Mouse (Mus musculus): ENCODE results near the gene Cfap126. TPM values are rescaled to one million over a fixed set of nuclear protein-coding genes. Genes with fewer than 3 reads are reported as not detected.

Gene Cfap126
- 1.3 TPM for polyA plus RNA-seq (2014; fragmentation: Illumina TruSeq; extraction: RNeasy Lipid Tissue Mini Kit (QIAGEN cat#74804); ENCODE audit: low read depth, low replicate concordance)

DNA sequence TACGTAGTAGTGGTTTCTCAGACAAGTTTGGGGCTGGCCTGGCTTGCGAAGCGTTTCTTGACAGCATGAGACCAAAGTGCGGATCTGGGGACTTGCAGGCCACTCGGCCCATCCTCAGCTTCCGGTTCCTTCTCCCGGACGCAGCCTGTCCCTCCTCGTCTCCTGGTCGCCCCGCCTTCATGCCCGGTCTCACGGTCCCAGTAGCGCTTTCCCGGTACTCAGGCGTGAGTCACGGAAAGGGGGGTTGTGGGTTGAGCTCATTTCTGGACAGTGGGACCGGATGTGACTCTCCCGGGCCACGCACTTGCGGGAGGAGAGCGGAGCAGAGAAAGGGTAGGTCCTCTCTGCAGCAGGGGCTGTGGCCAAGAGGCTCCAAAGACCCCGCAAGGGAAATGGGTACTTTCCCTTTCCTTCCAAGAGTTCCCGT lies at the start of gene Cfap126:
Gene Cfap126 (plus strand): TSS at position 46 of the 427 bp plus-strand sequence.

DNA sequence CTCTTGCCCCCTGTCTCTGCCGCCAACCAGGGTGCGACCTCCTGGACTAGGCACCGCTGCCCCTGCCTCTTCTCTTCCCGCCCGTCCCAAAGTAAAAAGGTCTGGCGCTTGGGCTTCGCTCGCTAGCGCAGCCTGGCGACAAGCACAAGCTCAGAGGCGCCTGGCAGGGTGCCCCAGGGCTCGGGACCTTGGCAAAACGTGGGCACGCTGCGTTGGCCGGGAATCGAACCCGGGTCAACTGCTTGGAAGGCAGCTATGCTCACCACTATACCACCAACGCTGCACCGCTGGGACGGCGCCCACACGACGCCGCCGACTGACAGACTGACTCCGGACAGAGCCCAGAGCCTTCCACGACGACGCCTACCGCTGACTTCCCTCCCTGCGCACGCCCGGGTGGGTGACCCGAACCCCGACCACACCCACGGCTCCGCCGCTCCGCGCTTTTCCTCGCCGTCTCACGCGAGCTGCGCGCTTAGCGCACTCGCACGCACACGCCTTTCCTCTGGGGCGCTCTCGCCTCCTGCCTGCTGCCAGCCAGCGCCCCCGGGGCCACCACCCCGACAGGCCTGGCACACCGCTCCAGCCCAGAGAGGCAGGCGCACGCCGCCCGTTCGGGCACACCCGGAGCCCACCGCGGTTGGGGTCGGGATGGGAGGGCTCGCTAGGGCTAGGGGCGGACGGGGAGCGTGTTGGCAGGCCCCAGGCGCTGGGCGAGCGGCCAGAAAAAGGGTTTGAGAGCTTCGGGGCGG lies 49.1 kb upstream of the Cfap126 start, which contains the start of gene Fcgr3:
Gene Fcgr3 (minus strand): TSS at position 445 of the 752 bp plus-strand sequence.

DNA sequence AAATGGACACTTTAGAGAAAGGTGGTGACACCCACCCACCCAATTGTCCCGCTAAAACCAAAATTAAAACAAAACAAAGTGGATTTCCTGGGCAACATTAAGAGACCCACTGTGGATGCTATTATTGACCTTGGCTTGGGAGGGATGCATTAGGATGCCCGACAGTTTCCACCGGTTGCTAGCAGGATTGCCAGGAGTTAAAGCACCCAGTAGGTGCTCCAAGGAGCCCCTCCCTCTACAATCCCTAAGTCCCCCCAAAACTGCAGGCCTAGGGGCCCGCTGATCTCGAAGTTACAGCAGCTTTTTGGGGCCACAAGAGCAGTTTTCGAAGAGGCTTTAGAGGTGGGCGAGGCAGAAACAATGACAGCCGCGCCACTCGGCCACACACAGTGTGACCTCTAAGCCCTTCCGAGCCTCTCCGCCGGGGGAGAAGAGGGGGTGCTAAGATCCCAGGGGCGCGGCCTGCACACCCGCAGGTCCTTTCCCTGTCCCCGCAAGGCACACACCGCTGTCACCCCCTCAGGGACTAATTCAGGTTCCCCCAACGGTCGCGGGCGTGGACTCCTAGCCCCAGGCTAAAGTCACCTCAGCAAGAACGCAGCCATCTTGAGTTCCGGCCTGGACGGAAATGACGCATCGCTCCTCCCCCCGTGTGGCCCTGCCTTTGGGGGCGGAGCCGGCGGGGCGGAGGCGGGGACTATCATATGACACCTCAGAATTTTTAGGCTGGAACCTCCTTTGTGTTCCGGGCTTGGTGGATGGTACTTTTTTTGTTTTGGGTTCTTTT lies 36.4 kb downstream of the Cfap126 start, which contains the start of the genes Sdhc and Mpz:
Gene Sdhc (minus strand): TSS at position 630 of the 787 bp plus-strand sequence.
Gene Mpz (plus strand): TSS at position 738 of the 787 bp plus-strand sequence.

Other genes starting within 250 kb of the Cfap126 start
- gene Atf6, start 246.1 kb upstream of the Cfap126 start, polyA plus RNA-seq (2014; fragmentation: Illumina TruSeq; extraction: RNeasy Lipid Tissue Mini Kit (QIAGEN cat#74804); ENCODE audit: low read depth, low replicate concordance), result 47.0 TPM
- not detected for gene Gm26620, start 228.9 kb upstream of the Cfap126 start, polyA plus RNA-seq (2014; fragmentation: Illumina TruSeq; extraction: RNeasy Lipid Tissue Mini Kit (QIAGEN cat#74804); ENCODE audit: low read depth, low replicate concordance)
- gene Dusp12, start 228.4 kb upstream of the Cfap126 start, polyA plus RNA-seq (2014; fragmentation: Illumina TruSeq; extraction: RNeasy Lipid Tissue Mini Kit (QIAGEN cat#74804); ENCODE audit: low read depth, low replicate concordance), result 20.4 TPM
- not detected for gene Fcrlb, start 201.0 kb upstream of the Cfap126 start, polyA plus RNA-seq (2014; fragmentation: Illumina TruSeq; extraction: RNeasy Lipid Tissue Mini Kit (QIAGEN cat#74804); ENCODE audit: low read depth, low replicate concordance)
- gene Fcrla, start 186.3 kb upstream of the Cfap126 start, polyA plus RNA-seq (2014; fragmentation: Illumina TruSeq; extraction: RNeasy Lipid Tissue Mini Kit (QIAGEN cat#74804); ENCODE audit: low read depth, low replicate concordance), result 6.3 TPM
- 42.3 TPM for gene Fcgr2b, start 137.4 kb upstream of the Cfap126 start, polyA plus RNA-seq (2014; fragmentation: Illumina TruSeq; extraction: RNeasy Lipid Tissue Mini Kit (QIAGEN cat#74804); ENCODE audit: low read depth, low replicate concordance)
- 2.5 TPM for gene Fcgr4, start 95.0 kb upstream of the Cfap126 start, polyA plus RNA-seq (2014; fragmentation: Illumina TruSeq; extraction: RNeasy Lipid Tissue Mini Kit (QIAGEN cat#74804); ENCODE audit: low read depth, low replicate concordance)
- 10.6 TPM for gene Fcgr3, start 49.0 kb upstream of the Cfap126 start, polyA plus RNA-seq (2014; fragmentation: Illumina TruSeq; extraction: RNeasy Lipid Tissue Mini Kit (QIAGEN cat#74804); ENCODE audit: low read depth, low replicate concordance)
- 44.4 TPM for gene Sdhc, start 36.7 kb downstream of the Cfap126 start, polyA plus RNA-seq (2014; fragmentation: Illumina TruSeq; extraction: RNeasy Lipid Tissue Mini Kit (QIAGEN cat#74804); ENCODE audit: low read depth, low replicate concordance)
- gene Mpz, start 36.8 kb downstream of the Cfap126 start, polyA plus RNA-seq (2014; fragmentation: Illumina TruSeq; extraction: RNeasy Lipid Tissue Mini Kit (QIAGEN cat#74804); ENCODE audit: low read depth, low replicate concordance), result not detected
- gene Pcp4l1, start 82.3 kb downstream of the Cfap126 start, polyA plus RNA-seq (2014; fragmentation: Illumina TruSeq; extraction: RNeasy Lipid Tissue Mini Kit (QIAGEN cat#74804); ENCODE audit: low read depth, low replicate concordance), result 36.1 TPM
- gene Nr1i3, start 100.1 kb downstream of the Cfap126 start, polyA plus RNA-seq (2014; fragmentation: Illumina TruSeq; extraction: RNeasy Lipid Tissue Mini Kit (QIAGEN cat#74804); ENCODE audit: low read depth, low replicate concordance), result 1.4 TPM
- gene Tomm40l, start 108.6 kb downstream of the Cfap126 start, polyA plus RNA-seq (2014; fragmentation: Illumina TruSeq; extraction: RNeasy Lipid Tissue Mini Kit (QIAGEN cat#74804); ENCODE audit: low read depth, low replicate concordance), result 6.9 TPM
- not detected for gene Apoa2, start 111.1 kb downstream of the Cfap126 start, polyA plus RNA-seq (2014; fragmentation: Illumina TruSeq; extraction: RNeasy Lipid Tissue Mini Kit (QIAGEN cat#74804); ENCODE audit: low read depth, low replicate concordance)
- gene Fcer1g, start 120.4 kb downstream of the Cfap126 start, polyA plus RNA-seq (2014; fragmentation: Illumina TruSeq; extraction: RNeasy Lipid Tissue Mini Kit (QIAGEN cat#74804); ENCODE audit: low read depth, low replicate concordance), result 23.4 TPM
- gene Adamts4, start 136.5 kb downstream of the Cfap126 start, polyA plus RNA-seq (2014; fragmentation: Illumina TruSeq; extraction: RNeasy Lipid Tissue Mini Kit (QIAGEN cat#74804); ENCODE audit: low read depth, low replicate concordance), result 2.6 TPM
- gene Ndufs2, start 137.5 kb downstream of the Cfap126 start, polyA plus RNA-seq (2014; fragmentation: Illumina TruSeq; extraction: RNeasy Lipid Tissue Mini Kit (QIAGEN cat#74804); ENCODE audit: low read depth, low replicate concordance), result 59.0 TPM
- gene B4galt3, start 156.4 kb downstream of the Cfap126 start, polyA plus RNA-seq (2014; fragmentation: Illumina TruSeq; extraction: RNeasy Lipid Tissue Mini Kit (QIAGEN cat#74804); ENCODE audit: low read depth, low replicate concordance), result 10.8 TPM
- gene Ppox, start 167.3 kb downstream of the Cfap126 start, polyA plus RNA-seq (2014; fragmentation: Illumina TruSeq; extraction: RNeasy Lipid Tissue Mini Kit (QIAGEN cat#74804); ENCODE audit: low read depth, low replicate concordance), result 10.9 TPM
- gene Usp21, start 174.1 kb downstream of the Cfap126 start, polyA plus RNA-seq (2014; fragmentation: Illumina TruSeq; extraction: RNeasy Lipid Tissue Mini Kit (QIAGEN cat#74804); ENCODE audit: low read depth, low replicate concordance), result 15.5 TPM
- gene Ufc1, start 181.1 kb downstream of the Cfap126 start, polyA plus RNA-seq (2014; fragmentation: Illumina TruSeq; extraction: RNeasy Lipid Tissue Mini Kit (QIAGEN cat#74804); ENCODE audit: low read depth, low replicate concordance), result 84.2 TPM
- gene Dedd, start 215.2 kb downstream of the Cfap126 start, polyA plus RNA-seq (2014; fragmentation: Illumina TruSeq; extraction: RNeasy Lipid Tissue Mini Kit (QIAGEN cat#74804); ENCODE audit: low read depth, low replicate concordance), result 22.4 TPM
- gene Nit1, start 231.7 kb downstream of the Cfap126 start, polyA plus RNA-seq (2014; fragmentation: Illumina TruSeq; extraction: RNeasy Lipid Tissue Mini Kit (QIAGEN cat#74804); ENCODE audit: low read depth, low replicate concordance), result 20.6 TPM
- 17.3 TPM for gene Pfdn2, start 231.8 kb downstream of the Cfap126 start, polyA plus RNA-seq (2014; fragmentation: Illumina TruSeq; extraction: RNeasy Lipid Tissue Mini Kit (QIAGEN cat#74804); ENCODE audit: low read depth, low replicate concordance)
- not detected for gene Klhdc9, start 246.9 kb downstream of the Cfap126 start, polyA plus RNA-seq (2014; fragmentation: Illumina TruSeq; extraction: RNeasy Lipid Tissue Mini Kit (QIAGEN cat#74804); ENCODE audit: low read depth, low replicate concordance)